Mouse (Mus musculus): ENCODE data around the gene Lman2l. TPM values are rescaled to one million over a fixed set of nuclear protein-coding genes. Genes with fewer than 3 reads are reported as not detected.

Lman2l gene
- polyA plus RNA-seq, 1 experiment: 15.9 TPM

DNA sequence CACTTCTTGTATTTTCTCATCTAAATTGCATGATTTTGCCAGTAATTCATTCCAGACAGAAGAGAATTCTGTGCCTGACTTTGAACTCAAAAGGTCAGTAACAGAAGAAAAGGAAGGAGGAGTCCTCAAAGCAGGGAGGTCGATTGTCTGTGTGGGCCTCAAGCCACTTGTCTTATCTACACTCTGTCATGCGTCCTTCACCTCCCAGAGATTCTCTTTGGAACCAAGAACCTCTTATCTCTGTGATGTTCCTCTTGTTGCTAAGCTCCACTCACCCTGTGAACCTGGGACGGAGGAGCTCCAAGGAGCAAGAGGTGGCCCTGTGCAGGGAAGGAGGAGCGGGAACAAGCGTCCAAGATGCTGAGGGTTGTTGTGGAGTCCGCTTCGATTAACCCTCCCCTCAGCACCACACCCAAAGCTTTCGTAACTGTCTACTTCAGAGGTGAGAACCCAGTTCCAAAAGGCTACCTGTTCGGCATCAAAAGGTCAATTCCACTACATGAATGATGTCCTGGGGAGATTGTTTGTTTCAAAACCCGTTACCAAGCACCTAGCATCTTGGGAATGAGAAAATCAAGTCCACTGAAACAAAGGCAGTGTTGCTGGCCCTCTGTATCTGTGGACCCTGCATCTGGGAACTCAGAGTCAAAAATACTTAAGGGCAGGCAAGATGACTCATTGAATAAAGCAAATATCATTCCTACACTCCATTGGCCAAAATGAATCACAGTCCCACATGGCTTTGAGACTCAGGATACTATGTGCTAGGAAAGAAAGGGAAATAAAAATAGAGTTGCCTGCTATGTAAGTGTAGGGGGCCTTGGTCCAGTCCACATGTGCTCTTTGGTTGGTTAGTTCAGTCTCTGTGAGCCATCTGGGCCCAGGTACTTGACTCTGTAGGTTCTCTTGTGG, 72.9 kb downstream of the Lman2l start, which contains the start of gene Fer1l5:
TSS of gene Fer1l5 (plus strand) at position 358 of the 912 bp plus-strand sequence.
- no peak within 1 kb of the TSS for H3K4me3 ChIP-seq (replicated peaks; ENCODE audit: extremely low read depth, low read depth, low read length)
- 73% methylated on average over 10 of the region's 10 CpGs for WGBS
- no peak for TF ChIP-seq CTCF (IDR thresholded peaks at IDR 0.05; ENCODE audit: insufficient read depth, low read length)
- TF ChIP-seq POLR2A (IDR thresholded peaks at IDR 0.05; ENCODE audit: borderline replicate concordance, extremely low read depth, low read depth, low read length): no peak
- peaks cover 11% of the 10 kb centered on the region for H3K4me1 ChIP-seq (ENCODE audit: control insufficient read depth, insufficient read depth, low read length)
- DNase-seq: no peak

GRCm38 (mm10) chr1:36370918-36371317, 74.2 kb downstream of the Lman2l start:
- Histone ChIP-seq H3K4me1 (ENCODE audit: control insufficient read depth, insufficient read depth, low read length) (peaks cover 11% of the 10 kb centered on the region), H3K4me3 (replicated peaks; ENCODE audit: extremely low read depth, low read depth, low read length) (no peak overlapping the region)
- TF ChIP-seq CTCF (IDR thresholded peaks at IDR 0.05; ENCODE audit: insufficient read depth, low read length) (no peak), POLR2A (IDR thresholded peaks at IDR 0.05; ENCODE audit: borderline replicate concordance, extremely low read depth, low read depth, low read length) (no peak)
- 62% methylated on average over 6 of the region's 6 CpGs for WGBS
- no peak for DNase-seq

Other genes starting within 250 kb of the Lman2l start
- gene Uggt1, start 200.6 kb downstream of the Lman2l start, polyA plus RNA-seq (2012; rRNA removed): 12.0 and 18.0 TPM in 2 replicates
- 23.5 and 26.4 TPM in 2 replicates for gene Neurl3, start 170.6 kb downstream of the Lman2l start, polyA plus RNA-seq (2012; rRNA removed)
- gene Arid5a, start 137.5 kb downstream of the Lman2l start, polyA plus RNA-seq (2012; rRNA removed): 11.2 and 13.8 TPM in 2 replicates
- 38.3 and 45.3 TPM in 2 replicates for gene Kansl3, start 76.1 kb downstream of the Lman2l start, polyA plus RNA-seq (2012; rRNA removed)
- 0.05 and 0.07 TPM in 2 replicates for gene Fer1l5, start 73.0 kb downstream of the Lman2l start, polyA plus RNA-seq (2012; rRNA removed)
- 5.6 and 5.9 TPM in 2 replicates for gene Cnnm4, start 26.3 kb upstream of the Lman2l start, polyA plus RNA-seq (2012; rRNA removed)
- 36.6 and 37.0 TPM in 2 replicates for gene Cnnm3, start 66.6 kb upstream of the Lman2l start, polyA plus RNA-seq (2012; rRNA removed)
- 13.7 and 36.2 TPM in 2 replicates for gene Ankrd23, start 91.6 kb upstream of the Lman2l start, polyA plus RNA-seq (2012; rRNA removed)
- not detected in 2 replicates for gene Gm42417, start 94.2 kb upstream of the Lman2l start, polyA plus RNA-seq (2012; rRNA removed)
- gene Ankrd39, start 102.2 kb upstream of the Lman2l start, polyA plus RNA-seq (2012; rRNA removed): 22.1 and 22.8 TPM in 2 replicates
- 23.0 and 23.7 TPM in 2 replicates for gene Sema4c, start 113.1 kb upstream of the Lman2l start, polyA plus RNA-seq (2012; rRNA removed)
- 11.2 and 13.9 TPM in 2 replicates for gene Fam178b, start 237.9 kb upstream of the Lman2l start, polyA plus RNA-seq (2012; rRNA removed)
- gene Cox5b, start 246.2 kb upstream of the Lman2l start, polyA plus RNA-seq (2012; rRNA removed): 249 and 279 TPM in 2 replicates